Mouse (Mus musculus): ENCODE data around the gene Setmar.

The Setmar gene

DNA sequence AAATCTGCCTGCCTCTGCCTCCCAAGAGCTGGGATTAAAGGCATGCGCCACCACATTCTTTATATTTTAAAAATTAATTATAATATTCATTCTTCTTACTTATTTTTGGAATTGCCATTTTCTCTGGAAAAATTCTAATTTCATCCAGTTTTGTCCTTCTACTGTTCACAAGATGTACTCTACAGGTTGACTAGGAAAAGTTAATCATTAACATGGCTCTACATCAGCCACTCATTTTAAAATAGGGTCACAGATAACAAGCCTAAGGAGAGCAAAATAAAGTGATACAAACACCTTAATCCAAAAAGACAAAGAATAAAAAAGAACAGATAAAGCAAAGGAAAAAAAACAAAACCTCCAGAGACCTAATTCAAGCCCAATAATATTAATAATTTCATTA lies 50.1 kb downstream of the Setmar start:
- no peak for DNase-seq (ENCODE audit: low read depth, low spot score)

DNA sequence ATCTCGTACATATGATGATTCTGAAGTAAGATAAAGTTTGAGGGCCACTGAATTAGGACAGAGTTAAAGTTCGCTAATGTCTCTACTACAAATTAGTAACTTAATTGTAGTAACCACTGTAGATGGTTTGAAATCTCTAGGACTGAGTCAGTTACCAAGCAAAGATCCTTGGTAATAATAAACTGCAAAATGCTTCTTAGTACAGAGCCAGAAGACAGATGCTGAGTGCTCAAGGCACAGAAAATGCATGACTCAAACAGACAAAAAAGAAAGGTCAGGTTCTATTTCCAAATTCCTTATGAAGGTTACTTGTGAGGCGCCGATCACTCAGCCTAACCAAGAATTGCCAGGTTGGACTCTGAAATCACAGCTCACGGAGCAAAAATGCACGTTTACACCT lies 53.0 kb downstream of the Setmar start:
- no peak for DNase-seq (ENCODE audit: low read depth, low spot score)

DNA sequence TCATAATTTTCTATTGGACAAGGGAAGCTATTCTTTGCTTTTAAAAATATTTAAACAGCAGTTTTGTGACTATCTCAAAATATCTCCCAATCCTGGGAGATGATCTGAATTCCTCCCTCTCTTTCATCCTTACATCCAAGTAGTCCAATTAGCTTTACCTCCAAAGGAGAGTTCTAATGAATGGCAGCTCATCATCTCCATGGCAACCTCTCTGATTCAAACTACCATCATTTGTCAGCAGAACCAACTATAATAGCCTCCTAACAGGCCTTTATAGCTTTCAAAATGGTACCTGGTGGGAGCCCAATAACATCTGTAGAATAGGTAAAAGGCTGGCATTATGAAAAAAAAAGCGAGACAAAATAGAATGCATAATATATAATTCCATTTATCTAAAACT lies 60.6 kb downstream of the Setmar start:
- no peak for DNase-seq (ENCODE audit: low read depth, low spot score)

- DNase-seq (ENCODE audit: low read depth, low spot score), result no peak
Measured at GRCm38 (mm10) chr6:108126631-108127030, 61.8 kb downstream of the Setmar start.
